Mouse (Mus musculus): ENCODE measurements at regions not wholly inside any gene's neighbourhood (a gene's known extent, or its start where the extent isn't known, plus 50 kb on each side); places are given as distances from the start of the nearest gene placed in this dataset.
"Not testable (repeated sequence)": the region's sequence is repeated elsewhere in the genome, so short reads cannot be mapped to it uniquely, and the experiment has no call there.

DNA sequence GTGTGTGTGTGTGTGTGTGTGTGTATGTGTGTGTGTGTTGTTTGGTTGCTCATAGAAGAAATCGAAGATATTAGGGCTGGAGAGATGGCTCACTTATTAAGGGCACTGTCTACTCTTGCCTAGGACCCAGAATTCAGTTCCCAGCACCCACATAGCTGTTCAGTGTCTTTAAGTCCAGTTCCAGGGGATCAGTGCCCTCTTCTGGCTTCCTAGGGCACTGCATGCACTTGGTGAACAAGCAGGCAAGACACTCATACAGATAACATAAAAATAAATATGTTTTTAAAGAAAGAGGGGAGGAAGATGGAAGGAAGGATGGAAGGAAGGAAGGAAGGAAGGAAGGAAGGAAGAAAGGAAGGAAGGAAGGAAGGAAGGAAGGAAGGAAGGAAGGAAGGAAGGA lies 284.9 kb downstream of the Tox3 start:
- Histone ChIP-seq H3K4me1 (ENCODE audit: insufficient read depth) (no peaks in the 10 kb centered on the region), H3K9me3 (ENCODE audit: low read length) (no peaks in the 10 kb centered on the region), H3K36me3 (ENCODE audit: insufficient read depth) (no peaks in the 10 kb centered on the region), H3K4me2 (ENCODE audit: low read depth) (no peak overlapping the region), H3K27ac (ENCODE audit: low read depth, low read length) (no peak overlapping the region), H3K27me3 (ENCODE audit: insufficient read depth, low read length) (no peaks in the 10 kb centered on the region), H3K9ac (no peak overlapping the region), H3K4me3 (ENCODE audit: low read depth, low read length) (no peak overlapping the region)
- WGBS: 100% methylated on average over 1 of the region's 1 CpGs
- DNase-seq (no peak), ATAC-seq (no peak)
- TF ChIP-seq CTCF (IDR thresholded peaks at IDR 0.05; ENCODE audit: low read depth): peak; percentile 27; the same call in 1 of the 2 replicates

DNA sequence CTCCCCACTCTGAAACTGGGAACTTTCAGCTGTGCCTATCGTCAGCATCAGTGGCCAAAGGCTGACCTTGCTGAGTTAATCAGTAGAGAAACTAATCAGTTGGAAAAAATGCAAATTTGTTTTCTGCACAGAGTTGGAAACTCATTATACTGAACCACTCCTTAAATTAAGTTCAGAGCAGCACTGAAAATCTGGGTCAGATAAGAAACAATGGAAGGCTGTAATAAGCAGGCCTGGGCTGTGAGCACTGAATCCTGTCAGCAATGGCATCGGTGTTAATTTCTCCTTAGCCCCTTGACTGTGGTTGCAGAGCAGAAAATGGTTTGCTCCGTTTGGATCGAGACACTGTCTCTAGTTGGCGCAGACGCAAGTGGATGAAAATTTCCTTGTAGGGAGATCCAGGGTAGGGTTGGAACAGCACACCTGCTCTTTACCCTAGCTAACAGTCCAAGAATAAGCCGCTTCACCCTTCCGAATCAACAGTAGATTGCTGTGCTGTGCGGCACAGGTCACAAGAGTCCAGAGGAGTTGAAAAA lies 289.4 kb downstream of the Tox3 start:
- peak; percentile 28 for DNase-seq
- H3K27ac ChIP-seq (ENCODE audit: low read depth, low read length): no peak overlapping the region

DNA sequence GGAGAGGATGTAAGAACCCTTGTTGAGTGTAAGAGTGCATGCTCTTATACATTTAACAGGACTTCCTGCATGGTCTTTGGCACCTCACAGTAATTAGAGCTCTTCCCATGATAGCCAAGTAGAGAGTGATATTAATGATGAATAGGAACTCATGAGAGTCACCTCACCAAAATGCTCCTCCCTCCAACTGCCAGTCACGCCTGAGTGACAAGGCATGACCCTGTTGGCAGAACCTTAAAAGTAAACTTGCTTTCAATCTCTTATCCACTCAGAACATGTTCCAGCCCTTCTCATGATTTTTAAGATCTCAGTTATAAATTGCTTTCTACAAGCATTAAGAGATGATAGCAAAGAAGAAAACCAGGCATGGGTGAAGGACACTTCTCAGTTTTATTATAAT lies 291.8 kb downstream of the Tox3 start:
- 89% methylated on average over 1 of the region's 1 CpGs for WGBS
- no peak for ATAC-seq
- no peak for TF ChIP-seq CTCF (IDR thresholded peaks at IDR 0.05; ENCODE audit: low read depth)
- DNase-seq: no peak
- Histone ChIP-seq H3K27me3 (ENCODE audit: insufficient read depth, low read length) (no peaks in the 10 kb centered on the region), H3K36me3 (ENCODE audit: insufficient read depth) (no peaks in the 10 kb centered on the region), H3K9ac (no peak overlapping the region), H3K9me3 (ENCODE audit: low read length) (no peaks in the 10 kb centered on the region), H3K4me3 (ENCODE audit: low read depth, low read length) (no peak overlapping the region), H3K4me1 (ENCODE audit: insufficient read depth) (no peaks in the 10 kb centered on the region), H3K27ac (ENCODE audit: low read depth, low read length) (no peak overlapping the region), H3K4me2 (ENCODE audit: low read depth) (no peak overlapping the region)

More for the DNA sequence above, 289.4 kb downstream of the Tox3 start:
- TF ChIP-seq CTCF (IDR thresholded peaks at IDR 0.05; ENCODE audit: low read depth): no peak
- peak; percentile 27; the same call in 1 of the 2 replicates for ATAC-seq
- H3K9me3 ChIP-seq (ENCODE audit: low read length): no peaks in the 10 kb centered on the region
- no peaks in the 10 kb centered on the region for H3K4me1 ChIP-seq (ENCODE audit: insufficient read depth)
- no peak overlapping the region for H3K9ac ChIP-seq
- no peaks in the 10 kb centered on the region for H3K27me3 ChIP-seq (ENCODE audit: insufficient read depth, low read length)
- H3K4me2 ChIP-seq (ENCODE audit: low read depth): no peak overlapping the region
- H3K4me3 ChIP-seq (ENCODE audit: low read depth, low read length): no peak overlapping the region
- H3K36me3 ChIP-seq (ENCODE audit: insufficient read depth): no peaks in the 10 kb centered on the region
- WGBS: 32% methylated on average over 9 of the region's 9 CpGs

DNA sequence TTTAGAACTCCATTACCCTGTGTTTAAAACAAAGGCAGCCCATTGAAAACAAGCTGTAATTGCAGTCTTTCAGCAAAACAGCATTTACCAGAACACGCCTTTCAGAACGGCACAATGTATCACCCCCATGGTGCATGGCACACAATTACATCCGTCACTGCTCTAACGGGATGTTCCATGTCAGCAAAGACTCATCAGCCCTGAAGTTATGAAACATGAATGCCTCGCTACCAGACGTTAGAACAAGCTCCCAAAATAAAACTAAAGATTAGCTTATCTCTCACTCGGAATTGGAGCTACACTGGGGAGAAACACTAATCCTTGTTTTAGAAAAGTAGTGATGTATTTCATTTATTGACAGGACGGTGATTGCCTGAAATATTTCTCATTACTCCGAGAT lies 301.4 kb downstream of the Tox3 start:
- H3K4me2 ChIP-seq (ENCODE audit: low read depth): no peak overlapping the region
- H3K36me3 ChIP-seq (ENCODE audit: insufficient read depth): no peaks in the 10 kb centered on the region
- H3K27ac ChIP-seq (ENCODE audit: low read depth, low read length): no peak overlapping the region
- WGBS: 21% methylated on average over 9 of the region's 9 CpGs
- no peak overlapping the region for H3K9ac ChIP-seq
- no peak for TF ChIP-seq CTCF (IDR thresholded peaks at IDR 0.05; ENCODE audit: low read depth)
- ATAC-seq (peak; percentile 20; the same call in 1 of the 2 replicates), DNase-seq (peak; percentile 35)
- no peaks in the 10 kb centered on the region for H3K9me3 ChIP-seq (ENCODE audit: low read length)
- H3K4me1 ChIP-seq (ENCODE audit: insufficient read depth): no peaks in the 10 kb centered on the region
- no peak overlapping the region for H3K4me3 ChIP-seq (ENCODE audit: low read depth, low read length)
- H3K27me3 ChIP-seq (ENCODE audit: insufficient read depth, low read length): no peaks in the 10 kb centered on the region

DNA sequence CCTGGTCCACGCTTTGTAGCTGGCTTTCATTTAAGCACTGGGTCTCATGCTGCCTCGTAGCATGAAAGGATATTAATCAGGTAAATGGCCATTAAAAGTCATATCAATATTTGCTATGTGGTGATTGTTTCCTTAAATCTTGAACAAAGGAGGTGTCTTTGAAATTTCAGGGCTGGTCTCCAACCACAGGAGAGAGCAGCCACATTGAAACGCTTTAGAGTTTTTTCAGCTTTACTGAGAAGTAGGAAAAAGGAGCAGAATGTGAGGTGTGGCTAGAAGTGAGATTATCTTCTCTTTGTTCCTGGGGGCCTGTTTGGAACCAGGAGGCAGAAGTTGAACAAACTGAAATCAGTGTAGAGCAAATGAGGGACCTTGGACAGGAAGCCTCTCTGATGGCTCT lies 311.7 kb downstream of the Tox3 start:
- H3K4me3 ChIP-seq (ENCODE audit: low read depth, low read length): no peak overlapping the region
- no peak for TF ChIP-seq CTCF (IDR thresholded peaks at IDR 0.05; ENCODE audit: low read depth)
- H3K27ac ChIP-seq (ENCODE audit: low read depth, low read length): no peak overlapping the region
- no peak overlapping the region for H3K4me2 ChIP-seq (ENCODE audit: low read depth)
- DNase-seq (no peak), ATAC-seq (no peak)
- no peak overlapping the region for H3K9ac ChIP-seq
- no peaks in the 10 kb centered on the region for H3K36me3 ChIP-seq (ENCODE audit: insufficient read depth)
- 26% methylated on average over 3 of the region's 3 CpGs for WGBS
- H3K27me3 ChIP-seq (ENCODE audit: insufficient read depth, low read length): no peaks in the 10 kb centered on the region
- H3K9me3 ChIP-seq (ENCODE audit: low read length): no peaks in the 10 kb centered on the region
- no peaks in the 10 kb centered on the region for H3K4me1 ChIP-seq (ENCODE audit: insufficient read depth)

DNA sequence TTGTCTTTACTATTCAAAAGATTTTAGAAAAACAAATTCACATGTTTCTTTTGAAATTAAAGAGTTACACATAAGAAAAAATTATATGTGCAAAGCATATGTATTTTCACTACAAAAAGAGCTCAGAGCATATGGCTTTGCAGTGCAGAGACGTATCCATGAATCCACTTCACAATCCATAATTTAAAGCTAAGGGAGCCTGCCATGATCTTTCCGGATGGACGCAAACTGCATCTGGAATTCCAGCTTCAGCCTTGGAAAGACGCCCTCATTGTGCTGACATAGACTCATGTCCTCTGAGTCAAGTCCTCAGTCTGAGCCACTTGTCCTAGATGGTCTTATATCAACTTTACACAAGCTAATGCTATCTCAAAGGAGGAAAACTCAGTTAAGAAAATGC lies 315.6 kb downstream of the Tox3 start:
- no peak overlapping the region for H3K9ac ChIP-seq
- H3K4me2 ChIP-seq (ENCODE audit: low read depth): no peak overlapping the region
- DNase-seq (peak; percentile 59), ATAC-seq (peak; percentile 63)
- 73% methylated on average over 4 of the region's 4 CpGs for WGBS
- TF ChIP-seq CTCF (IDR thresholded peaks at IDR 0.05; ENCODE audit: low read depth): no peak
- no peaks in the 10 kb centered on the region for H3K36me3 ChIP-seq (ENCODE audit: insufficient read depth)
- no peaks in the 10 kb centered on the region for H3K27me3 ChIP-seq (ENCODE audit: insufficient read depth, low read length)
- H3K4me3 ChIP-seq (ENCODE audit: low read depth, low read length): no peak overlapping the region
- no peaks in the 10 kb centered on the region for H3K9me3 ChIP-seq (ENCODE audit: low read length)
- H3K27ac ChIP-seq (ENCODE audit: low read depth, low read length): no peak overlapping the region
- H3K4me1 ChIP-seq (ENCODE audit: insufficient read depth): no peaks in the 10 kb centered on the region

DNA sequence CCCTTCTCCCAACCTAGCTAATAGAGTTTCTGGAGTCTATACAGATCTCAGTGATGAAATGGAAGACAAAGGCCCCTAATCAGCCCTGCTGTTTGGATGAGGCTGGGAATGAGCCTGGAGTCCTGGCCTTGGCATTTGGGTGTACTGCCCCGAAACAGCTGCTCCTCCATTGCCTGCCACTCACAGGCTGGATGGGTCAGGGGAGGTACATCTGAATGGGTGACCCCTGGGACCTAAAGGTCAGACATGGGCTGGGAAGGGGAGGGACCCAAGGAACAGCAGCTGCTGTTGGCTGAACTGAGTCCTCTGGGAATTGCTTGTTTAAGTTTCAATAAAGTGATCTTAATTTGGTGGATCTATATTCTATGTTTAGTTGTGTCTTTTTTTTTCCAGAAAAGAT lies 316.9 kb downstream of the Tox3 start:
- no peak overlapping the region for H3K9ac ChIP-seq
- DNase-seq: no peak
- H3K27ac ChIP-seq (ENCODE audit: low read depth, low read length): no peak overlapping the region
- no peak overlapping the region for H3K4me3 ChIP-seq (ENCODE audit: low read depth, low read length)
- 38% methylated on average over 1 of the region's 1 CpGs for WGBS
- no peaks in the 10 kb centered on the region for H3K27me3 ChIP-seq (ENCODE audit: insufficient read depth, low read length)
- no peak for TF ChIP-seq CTCF (IDR thresholded peaks at IDR 0.05; ENCODE audit: low read depth)
- no peaks in the 10 kb centered on the region for H3K4me1 ChIP-seq (ENCODE audit: insufficient read depth)
- ATAC-seq: no peak
- H3K4me2 ChIP-seq (ENCODE audit: low read depth): no peak overlapping the region
- no peaks in the 10 kb centered on the region for H3K36me3 ChIP-seq (ENCODE audit: insufficient read depth)
- no peaks in the 10 kb centered on the region for H3K9me3 ChIP-seq (ENCODE audit: low read length)

DNA sequence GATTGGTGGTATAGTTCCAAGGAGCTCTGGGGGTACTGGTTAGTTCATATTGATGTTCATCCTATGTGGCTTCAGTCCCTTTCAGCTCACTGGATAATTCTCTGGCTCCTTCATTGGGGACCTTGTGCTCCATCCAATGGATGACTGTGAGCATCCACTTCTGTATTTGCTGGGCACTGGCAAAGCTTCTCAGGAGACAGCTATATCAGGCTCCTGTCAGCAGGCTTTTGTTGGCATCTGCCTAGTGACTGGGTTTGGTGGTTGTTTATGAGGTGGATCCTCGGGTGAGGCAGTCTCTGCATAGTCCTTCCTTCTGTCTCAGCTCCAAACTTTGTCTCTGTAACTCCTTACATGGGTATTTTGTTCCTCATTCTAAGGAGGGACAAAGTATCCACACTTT lies 330.2 kb downstream of the Tox3 start:
- not testable (repeated sequence) for H3K9me3 ChIP-seq (ENCODE audit: low read length)

More for the DNA sequence above, 330.2 kb downstream of the Tox3 start:
- DNase-seq; H3K9ac ChIP-seq; H3K27me3 ChIP-seq (ENCODE audit: insufficient read depth, low read length); H3K27ac ChIP-seq (ENCODE audit: low read depth, low read length); H3K36me3 ChIP-seq (ENCODE audit: insufficient read depth); ATAC-seq; H3K4me2 ChIP-seq (ENCODE audit: low read depth); H3K4me1 ChIP-seq (ENCODE audit: insufficient read depth); H3K4me3 ChIP-seq (ENCODE audit: low read depth, low read length): not testable (repeated sequence)
- WGBS: 77% methylated on average over 1 of the region's 1 CpGs

Data from forebrain, postnatal 0 days (tissue).